Mouse (Mus musculus): ENCODE results near the gene Psmd4.
"Not testable (repeated sequence)": the region's sequence is repeated elsewhere in the genome, so short reads cannot be mapped to it uniquely, and the experiment has no call there.

Psmd4 gene

GRCm38 (mm10) chr3:95025202-95025601, 17.2 kb downstream of the Psmd4 start:
- DNase-seq (ENCODE audit: low read depth in 2 of 2, low spot score in 2 of 2): no peak

DNA sequence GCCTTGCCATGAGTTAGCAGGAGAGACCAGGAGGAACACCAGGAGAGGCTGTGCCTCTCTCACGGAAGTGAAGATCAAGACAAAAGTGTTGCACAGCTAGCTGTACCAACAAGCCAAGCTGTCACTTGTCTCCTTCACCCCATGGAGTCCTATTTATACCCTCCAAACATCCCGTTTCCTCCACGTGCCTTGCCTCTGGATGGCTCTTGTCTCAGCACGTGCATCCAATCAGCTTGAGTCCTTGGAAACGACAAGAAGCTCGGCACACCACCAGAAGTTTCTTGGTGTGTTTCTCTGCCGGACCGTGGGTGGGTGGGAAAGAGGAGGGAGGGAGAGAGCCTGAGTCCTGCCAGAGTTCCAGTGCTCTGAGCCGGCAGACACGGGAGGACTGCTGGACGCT, 17.9 kb downstream of the Psmd4 start:
- DNase-seq (ENCODE audit: low read depth in 2 of 2, low spot score in 2 of 2): no peak

- DNase-seq (ENCODE audit: low read depth in 2 of 2, low spot score in 2 of 2): not testable (repeated sequence)
Observed at GRCm38 (mm10) chr3:95020956-95021355, 21.5 kb downstream of the Psmd4 start.

DNA sequence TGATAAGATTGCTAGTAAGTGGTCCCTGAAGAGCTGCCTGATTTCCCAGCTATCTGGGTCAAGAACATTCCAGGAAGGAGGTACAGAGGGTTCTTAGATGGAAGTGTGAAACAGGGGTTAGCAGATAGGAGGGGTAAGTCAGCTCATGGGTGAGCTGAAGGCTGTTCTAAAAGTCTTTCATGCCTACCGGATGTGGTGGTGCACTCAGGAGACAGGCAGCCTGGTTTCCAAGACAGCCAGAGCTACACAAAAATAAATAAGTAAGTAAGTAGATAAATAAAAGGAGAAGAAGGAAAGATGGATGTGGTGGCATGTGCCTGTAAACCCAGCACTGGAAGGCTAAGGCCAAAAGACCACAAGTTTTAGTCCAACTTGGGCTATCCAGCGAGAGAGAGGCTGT, 23.7 kb downstream of the Psmd4 start:
- peak in 1 of 2 experiments; percentile 30 for DNase-seq (ENCODE audit: low read depth in 2 of 2, low spot score in 2 of 2)

GRCm38 (mm10) chr3:95016532-95017056, 25.8 kb downstream of the Psmd4 start:
- no peak for DNase-seq (ENCODE audit: low read depth in 2 of 2, low spot score in 2 of 2)

DNA sequence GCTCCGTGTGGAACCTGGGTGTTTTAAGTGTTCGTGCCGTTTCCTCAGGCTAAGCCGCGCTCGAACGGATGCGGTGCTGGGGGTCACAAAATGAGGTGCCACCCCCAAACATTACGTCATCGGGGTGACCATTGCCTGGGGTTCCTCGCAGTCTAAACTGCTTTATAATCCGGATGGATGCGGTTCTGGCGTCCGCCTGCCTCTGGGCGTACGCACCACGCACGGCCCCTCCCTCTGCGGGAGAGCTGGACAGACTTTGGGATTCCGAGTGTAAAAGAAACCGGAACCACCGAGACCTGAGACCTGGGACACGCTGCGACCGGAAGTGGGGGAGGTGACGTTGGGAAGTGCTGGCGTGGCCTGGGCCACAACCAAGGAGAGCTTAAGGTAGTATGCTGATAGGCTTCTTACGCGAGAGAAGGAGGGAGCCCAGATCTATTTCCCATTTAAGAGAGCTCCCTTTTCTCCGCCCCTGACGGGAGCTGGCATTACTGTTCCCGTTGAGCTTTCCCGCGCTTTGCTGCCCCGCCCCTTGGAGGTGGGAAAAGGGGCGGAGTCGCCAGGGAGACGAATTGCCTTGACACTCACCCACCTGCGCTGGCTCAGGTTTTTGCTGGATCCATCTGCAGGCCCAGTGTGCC, 26.4 kb downstream of the Psmd4 start:
- peak; percentile 91 to 94 for DNase-seq (ENCODE audit: low read depth in 2 of 2, low spot score in 2 of 2)

- peak; percentile 98 to 99 for DNase-seq (ENCODE audit: low read depth in 2 of 2, low spot score in 2 of 2)
Observed at GRCm38 (mm10) chr3:95015337-95015872, 27.0 kb downstream of the Psmd4 start, which contains the start of gene Zfp687. Gene Zfp687, minus strand, starts transcription at chr3:95015448.

DNA sequence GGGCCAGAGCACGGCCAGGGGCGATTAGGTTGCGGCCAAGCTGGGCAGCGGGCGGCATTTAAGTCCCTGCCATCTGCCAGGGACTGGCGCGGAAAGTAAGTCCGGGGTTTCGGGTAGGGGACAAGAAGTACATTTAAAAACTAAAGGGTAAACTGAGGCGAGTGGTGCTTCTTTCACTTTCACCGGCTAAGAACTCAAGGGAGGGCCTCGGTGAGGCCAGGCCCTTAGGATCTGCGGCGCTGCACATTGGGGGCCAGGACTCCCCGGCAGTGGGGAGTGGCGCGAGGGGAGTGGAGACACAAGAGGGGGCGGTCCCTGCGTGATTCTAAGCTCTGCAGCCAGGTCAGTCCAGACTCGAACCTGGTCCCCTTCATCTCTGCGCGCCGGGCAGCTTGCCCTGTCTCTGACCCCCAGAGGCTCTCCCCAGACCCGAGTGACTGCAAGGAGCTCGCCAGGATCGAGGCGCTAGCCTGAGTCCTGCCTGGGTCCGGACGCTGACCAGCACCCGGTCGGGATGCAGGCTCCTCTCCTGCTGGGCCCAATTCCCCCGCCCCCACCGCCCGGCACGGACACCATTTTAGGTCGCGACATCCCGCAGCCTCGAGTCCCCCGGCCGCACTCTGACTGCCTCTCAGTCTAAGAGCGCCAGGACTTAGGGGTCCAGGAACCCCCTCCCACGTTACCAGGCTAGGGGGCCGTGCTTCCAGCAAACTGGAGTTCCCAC, 27.8 kb downstream of the Psmd4 start:
- peak; percentile 28 to 32 for DNase-seq (ENCODE audit: low read depth in 2 of 2, low spot score in 2 of 2)

DNA sequence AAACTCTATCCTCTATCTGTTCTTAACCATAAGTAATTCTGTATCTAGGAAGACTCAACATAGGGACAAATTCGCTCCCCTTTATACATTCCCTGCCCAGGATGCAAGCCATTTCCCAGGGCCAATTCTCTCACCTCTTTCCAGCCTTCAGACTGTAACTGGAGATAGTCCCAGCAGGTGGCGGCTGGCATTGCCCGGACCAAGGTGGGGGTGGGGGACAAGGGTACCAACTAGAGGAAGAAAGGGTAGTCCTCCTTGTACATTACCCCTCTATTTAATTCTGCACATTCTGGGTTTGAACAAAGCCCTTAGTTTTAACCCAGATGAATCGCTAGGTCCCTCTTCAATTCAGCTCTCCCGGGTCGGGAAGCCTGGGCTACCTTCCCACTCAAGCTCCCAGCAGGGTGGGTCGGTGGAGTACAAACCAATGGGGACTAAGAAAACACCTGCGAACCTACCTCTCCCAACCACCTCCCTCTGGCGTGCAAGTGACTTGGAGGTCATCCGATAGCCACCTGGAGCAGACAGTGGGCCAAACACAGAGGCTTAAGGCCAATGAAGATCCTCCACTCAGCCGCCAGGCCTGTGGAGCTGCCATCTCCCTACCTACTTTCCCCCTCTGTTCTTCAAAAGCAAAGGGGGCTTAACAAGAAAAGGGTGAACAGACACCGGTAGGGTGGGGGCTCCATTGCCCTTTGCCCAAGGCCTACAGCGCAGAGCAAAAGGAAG, 28.6 kb downstream of the Psmd4 start:
- no peak for DNase-seq (ENCODE audit: low read depth in 2 of 2, low spot score in 2 of 2)

- no peak for DNase-seq (ENCODE audit: low read depth in 2 of 2, low spot score in 2 of 2)
Observed at GRCm38 (mm10) chr3:95012982-95013381, 29.4 kb downstream of the Psmd4 start.

- no peak for DNase-seq (ENCODE audit: low read depth in 2 of 2, low spot score in 2 of 2)
Observed at GRCm38 (mm10) chr3:95010396-95010795, 32.0 kb downstream of the Psmd4 start.

DNA sequence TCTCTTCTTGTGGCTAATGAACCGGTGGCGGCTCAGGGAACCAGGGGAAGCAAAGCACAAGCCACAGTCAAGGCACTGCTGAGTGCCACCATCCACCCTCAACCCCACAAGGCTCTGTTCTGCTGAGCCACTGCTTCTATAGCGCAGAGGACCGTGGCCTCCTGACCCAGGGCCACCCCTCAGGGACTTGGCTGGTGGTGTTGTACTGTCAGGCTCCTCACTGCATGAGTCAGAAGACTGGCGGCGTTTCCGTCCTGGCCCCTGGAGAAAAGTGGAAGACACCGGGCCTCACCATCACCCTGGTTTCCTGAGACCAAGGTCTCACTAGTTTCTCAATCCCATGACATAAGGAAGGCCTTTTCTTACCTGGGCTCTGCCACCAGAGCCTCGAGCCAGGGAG, 34.7 kb downstream of the Psmd4 start:
- no peak for DNase-seq (ENCODE audit: low read depth in 2 of 2, low spot score in 2 of 2)

- no peak for DNase-seq (ENCODE audit: low read depth in 2 of 2, low spot score in 2 of 2)
Observed at GRCm38 (mm10) chr3:95005651-95006050, 36.8 kb downstream of the Psmd4 start.

DNA sequence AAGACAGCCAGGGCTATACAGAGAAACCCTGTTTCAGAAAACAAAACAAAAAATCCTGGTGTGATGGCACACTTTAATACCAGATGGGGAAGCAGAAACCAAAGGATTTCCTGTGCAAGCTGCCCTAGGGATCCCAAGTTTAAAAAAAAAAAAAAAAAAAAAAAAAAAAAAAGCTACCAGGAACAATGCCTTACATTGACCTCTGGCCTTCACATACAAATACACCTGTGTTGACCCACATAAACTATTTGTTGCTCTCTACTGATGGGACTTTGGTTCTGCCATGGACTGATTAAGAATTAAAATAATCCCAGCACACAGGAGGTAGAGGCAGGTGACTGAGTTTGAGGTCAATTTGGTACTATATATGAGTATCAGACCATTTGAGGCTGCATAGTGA, 39.1 kb downstream of the Psmd4 start:
- DNase-seq (ENCODE audit: low read depth in 2 of 2, low spot score in 2 of 2): no peak

DNA sequence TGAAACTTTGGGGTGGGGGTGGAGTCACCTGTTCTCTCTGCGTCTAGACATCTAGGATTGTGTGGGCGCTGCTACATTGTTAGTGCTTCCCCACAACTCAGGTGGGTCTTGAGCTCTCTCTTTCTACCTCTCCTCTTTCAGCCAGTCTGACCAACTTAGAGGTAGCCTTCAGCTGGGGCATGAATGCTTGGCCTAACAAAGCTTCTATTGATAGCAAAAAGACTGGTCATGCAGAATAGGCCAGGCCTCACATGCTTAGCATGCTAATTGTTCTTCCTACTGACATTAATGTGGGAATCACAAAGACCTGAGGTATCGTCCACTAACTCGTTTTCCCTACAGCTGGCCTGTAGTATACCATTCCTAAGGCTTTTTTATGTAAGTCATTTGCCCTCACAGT, 39.8 kb downstream of the Psmd4 start:
- no peak for DNase-seq (ENCODE audit: low read depth in 2 of 2, low spot score in 2 of 2)

- peak; percentile 82 to 92 for DNase-seq (ENCODE audit: low read depth in 2 of 2, low spot score in 2 of 2)
Observed at GRCm38 (mm10) chr3:94996946-94997345, 45.5 kb downstream of the Psmd4 start.

DNA sequence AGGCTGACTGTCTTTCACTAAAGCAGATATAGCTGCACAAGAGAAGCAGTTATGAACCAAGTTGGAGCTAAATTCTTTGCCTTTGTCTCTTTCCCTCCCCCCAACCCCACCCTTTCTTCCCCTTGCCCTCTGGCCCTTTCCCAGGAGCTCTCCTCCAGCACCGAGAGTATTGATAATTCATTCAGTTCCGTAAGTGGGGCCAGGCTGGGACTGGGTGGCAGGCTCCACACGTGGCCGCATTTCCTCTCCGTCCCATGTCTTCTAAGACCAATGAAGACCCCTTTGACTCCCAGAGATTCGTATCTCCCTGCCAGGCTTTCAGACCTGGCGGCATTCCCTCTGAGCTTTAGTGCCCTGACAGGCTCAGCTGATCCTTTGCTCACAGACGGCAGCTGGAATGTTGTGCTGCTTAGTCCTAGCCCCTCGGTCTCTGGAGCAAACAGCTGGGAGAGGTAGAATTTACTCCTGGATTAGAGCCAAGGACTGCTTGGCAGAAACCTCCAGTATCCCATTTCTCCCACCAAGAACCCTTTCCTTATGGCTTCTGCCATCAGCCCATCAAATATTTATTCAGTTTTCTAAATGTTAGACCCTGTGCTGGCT, 53.2 kb downstream of the Psmd4 start:
- DNase-seq (ENCODE audit: low read depth in 2 of 2, low spot score in 2 of 2): no peak

GRCm38 (mm10) chr3:94987578-94987977, 54.8 kb downstream of the Psmd4 start:
- no peak for DNase-seq (ENCODE audit: low read depth in 2 of 2, low spot score in 2 of 2)

DNA sequence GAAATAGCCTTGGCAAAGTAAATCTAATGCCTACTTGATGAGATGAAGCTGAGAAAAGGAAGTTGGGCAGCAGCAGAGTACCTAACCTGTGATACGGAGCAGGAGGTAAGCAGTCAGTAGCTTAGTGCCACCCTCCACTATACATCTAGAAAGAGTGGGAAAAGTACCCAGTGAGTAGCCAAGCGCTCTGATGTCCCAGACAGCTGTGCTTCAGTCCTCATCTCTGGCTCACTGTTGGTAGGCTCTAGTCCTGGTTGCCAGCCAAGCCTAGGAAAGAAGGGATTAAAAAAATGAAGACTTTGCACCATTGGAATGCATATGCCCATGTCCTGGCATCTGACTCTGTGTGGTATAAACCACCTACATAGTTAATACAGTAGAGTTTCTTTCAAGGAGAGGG, 56.9 kb downstream of the Psmd4 start:
- no peak for DNase-seq (ENCODE audit: low read depth in 2 of 2, low spot score in 2 of 2)

DNA sequence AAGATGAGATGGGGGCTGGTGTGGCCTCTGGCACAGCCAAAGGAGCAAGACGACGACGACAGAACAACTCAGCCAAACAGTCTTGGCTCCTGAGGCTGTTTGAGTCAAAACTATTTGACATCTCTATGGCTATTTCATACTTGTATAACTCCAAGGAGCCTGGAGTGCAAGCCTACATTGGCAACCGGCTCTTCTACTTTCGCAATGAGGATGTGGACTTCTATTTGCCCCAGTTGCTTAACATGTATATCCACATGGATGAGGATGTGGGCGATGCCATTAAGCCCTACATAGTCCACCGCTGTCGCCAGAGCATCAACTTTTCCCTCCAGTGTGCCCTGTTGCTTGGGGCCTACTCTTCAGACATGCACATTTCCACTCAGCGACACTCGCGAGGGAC, 58.1 kb downstream of the Psmd4 start:
- no peak for DNase-seq (ENCODE audit: low read depth in 2 of 2, low spot score in 2 of 2)
